ENCODE assay signal across 8 mouse cellular contexts in genomic region chr10:41450137-41450670, GRCm38 (mm10). TPM values are rescaled to one million over a fixed set of nuclear protein-coding genes. Genes with fewer than 3 reads are reported as not detected.
DNase-seq lines count a peak whose midpoint lies in the region; ATAC-seq lines count a peak whose summit lies in the region.

TSS of gene Zbtb24 (plus strand) at chr10:41450383.

- peak; percentile 94 for DNase-seq in adipocyte (ENCODE audit: low spot score)
- peak; percentile 89 for DNase-seq in embryo, embryonic 10 days (ENCODE audit: low spot score)
- peak; percentile 96 for DNase-seq in gastrocnemius, postnatal 10 days
- peak; percentile 99 for DNase-seq in induced T-regulatory cell, adult 2 months (ENCODE audit: low read depth)
- DNase-seq in left cerebral cortex, adult 9 months (ENCODE audit: low spot score in 2 of 2) = peak; percentile 83 to 95
- peak; percentile 93 for DNase-seq in right cerebral cortex, postnatal 14 days
- DNase-seq in urinary bladder, postnatal 36 days (ENCODE audit: low spot score in 2 of 2) = peak; percentile 94 to 95

- ATAC-seq in megakaryocyte progenitor cell, adult 5-6 weeks (replicated peaks; ENCODE audit: poor library complexity) = peak; percentile 95

RNA-seq across cellular contexts. Expression of gene Zbtb24, which starts in this region (rescaled TPM):
- 1 to 10 TPM; 6.0 to 8.5 TPM for total RNA-seq in gastrocnemius, postnatal 10 days (2021)
- total RNA-seq in megakaryocyte progenitor cell, adult 5-6 weeks (2015) = 10.4 and 12.6 TPM in 2 replicates
- 15.9 and 21.9 TPM in 2 replicates for total RNA-seq in megakaryocyte progenitor cell, adult 5-6 weeks (2017)

Comparison
In these comparisons a context has a peak if more than half of its experiments do, and no peak if none do; other contexts are left out.
1. Peak in every context shown above with its lines: DNase-seq and ATAC-seq.